Mouse (Mus musculus): ENCODE data around the gene Atxn3. TPM values are rescaled to one million over a fixed set of nuclear protein-coding genes. Genes with fewer than 3 reads are reported as not detected.
"Not testable (repeated sequence)": the region's sequence is repeated elsewhere in the genome, so short reads cannot be mapped to it uniquely, and the experiment has no call there.

Gene Atxn3
- polyA plus RNA-seq, 1 experiment, result 3.0 TPM

DNA sequence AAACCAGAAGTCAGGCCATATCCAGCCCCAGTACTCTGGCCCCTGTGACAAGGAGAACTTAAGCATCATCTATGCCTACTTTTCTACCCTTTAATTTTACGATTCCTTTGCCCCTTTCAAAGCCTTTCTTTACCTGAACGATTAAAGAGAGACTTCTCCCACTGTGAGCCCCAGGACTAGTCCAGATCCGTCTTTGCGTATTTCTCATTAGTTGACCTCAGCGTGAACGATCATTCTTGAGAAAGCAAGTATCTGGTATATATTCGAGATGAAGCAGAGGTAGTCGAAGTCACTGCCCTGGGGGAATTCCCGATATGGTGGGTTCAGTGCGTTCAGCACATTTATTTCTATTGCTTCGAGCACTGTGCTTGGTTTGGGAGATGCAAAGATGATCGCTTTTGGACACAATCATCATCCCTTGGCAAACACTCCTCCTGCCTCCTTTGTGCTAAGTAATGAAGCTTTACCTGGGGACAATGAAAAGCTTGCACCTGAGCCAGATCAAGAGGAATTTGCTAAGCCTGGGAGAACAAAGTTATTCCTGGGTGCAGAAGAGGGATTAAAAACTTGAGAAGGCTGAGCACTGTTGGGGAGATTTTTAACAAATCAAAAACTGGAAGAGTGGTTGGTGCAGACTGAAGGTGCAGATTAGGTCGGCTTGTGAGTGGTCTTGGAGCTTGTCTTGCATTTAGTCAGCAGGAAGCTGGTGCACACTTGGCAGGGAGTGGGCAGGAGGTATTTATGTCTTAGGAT, 18.8 kb upstream of the Atxn3 start:
- H3K27me3 ChIP-seq (ENCODE audit: control insufficient read depth, insufficient read depth, low read length), result no peaks in the 10 kb centered on the region
- no peaks in the 10 kb centered on the region; the same call in 1 of the 2 replicates for H3K36me3 ChIP-seq (ENCODE audit: control insufficient read depth, insufficient read depth, low read length)
- peak overlapping the region; percentile 98; the same call in 1 of the 2 replicates for H3K27ac ChIP-seq (ENCODE audit: insufficient read depth, low read length)
- DNase-seq (ENCODE audit: low read depth in 1 of 2, low spot score in 2 of 2), result no peak
- 6% methylated on average over 13 of the region's 13 CpGs for WGBS
- TF ChIP-seq POLR2A (IDR thresholded peaks at IDR 0.05; ENCODE audit: low read depth, low read length) (no peak), CTCF (IDR thresholded peaks at IDR 0.05; ENCODE audit: extremely low read depth, insufficient read depth, insufficient read length, insufficient replicate concordance) (no peak)
- H3K4me3 ChIP-seq (ENCODE audit: extremely low read depth, insufficient read depth, insufficient read length), result peak overlapping the region; percentile 92
- H3K4me1 ChIP-seq (ENCODE audit: control insufficient read depth, insufficient read depth, insufficient read length), result peaks cover 9% of the 10 kb centered on the region

DNA sequence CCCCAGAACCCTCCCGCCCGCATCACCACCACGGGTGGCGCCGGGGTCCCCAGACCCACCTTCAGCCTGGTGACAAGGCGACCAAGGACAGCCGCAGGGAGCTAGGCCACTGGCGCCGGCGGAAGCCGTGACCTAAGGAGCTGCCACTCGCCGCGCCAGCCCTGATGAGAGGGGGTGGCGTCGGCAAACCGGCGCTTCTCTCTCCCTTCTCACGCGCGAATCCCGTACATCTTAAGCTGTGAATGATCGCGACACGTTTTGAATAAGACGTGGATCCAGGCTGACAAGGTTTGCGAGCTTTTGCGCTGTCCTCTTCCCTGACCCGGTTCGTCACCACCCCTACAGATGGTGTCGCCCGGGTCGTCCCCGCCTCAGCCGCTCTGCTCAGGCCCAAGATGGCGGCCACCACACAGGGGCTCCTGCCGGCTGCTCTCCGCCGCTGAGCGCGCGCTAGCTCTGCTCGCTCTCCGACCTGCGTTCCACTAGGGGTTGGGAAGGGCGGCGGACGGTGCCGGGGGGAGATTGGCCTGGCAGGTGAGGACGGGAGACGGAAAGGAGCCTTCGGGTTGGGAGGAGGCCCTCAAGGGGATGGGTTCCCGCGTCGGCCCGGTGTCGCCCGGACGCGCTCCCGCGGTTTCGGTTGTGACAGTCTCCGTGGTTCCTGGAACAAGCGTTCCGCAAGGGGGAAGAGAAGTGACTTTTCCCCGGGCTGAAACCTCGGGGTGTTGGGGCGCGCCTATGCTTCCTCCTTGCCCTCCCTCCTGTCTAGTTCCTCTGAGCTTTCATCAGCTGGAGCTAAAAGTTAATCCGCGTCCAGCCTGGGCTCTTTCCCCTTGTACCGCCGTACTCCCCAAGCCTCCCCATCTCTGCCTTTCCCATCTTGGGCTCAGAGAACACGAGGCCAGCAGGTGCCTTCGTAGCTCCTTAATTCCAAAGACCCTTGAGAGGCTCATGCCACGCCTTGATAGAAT, 17.8 kb upstream of the Atxn3 start, which contains the start of gene Cpsf2:
Gene Cpsf2 (plus strand): TSS at position 388 of the 971 bp plus-strand sequence.
- DNase-seq (ENCODE audit: low read depth in 1 of 2, low spot score in 2 of 2), result peak; percentile 69 to 72
- Histone ChIP-seq H3K4me3 (ENCODE audit: extremely low read depth, insufficient read depth, insufficient read length) (peak within 1 kb of the TSS; percentile 92), H3K4me1 (ENCODE audit: control insufficient read depth, insufficient read depth, insufficient read length) (peaks cover 9% of the 10 kb centered on the region), H3K27me3 (ENCODE audit: control insufficient read depth, insufficient read depth, low read length) (no peaks in the 10 kb centered on the region), H3K36me3 (ENCODE audit: control insufficient read depth, insufficient read depth, low read length) (no peaks in the 10 kb centered on the region), H3K27ac (ENCODE audit: insufficient read depth, low read length) (peak within 1 kb of the TSS; percentile 98)
- WGBS, result under 1% methylated on average over 75 of the region's 77 CpGs
- TF ChIP-seq CTCF (IDR thresholded peaks at IDR 0.05; ENCODE audit: extremely low read depth, insufficient read depth, insufficient read length, insufficient replicate concordance), result no peak
- TF ChIP-seq POLR2A (IDR thresholded peaks at IDR 0.05; ENCODE audit: low read depth, low read length), result peak; percentile 70

DNA sequence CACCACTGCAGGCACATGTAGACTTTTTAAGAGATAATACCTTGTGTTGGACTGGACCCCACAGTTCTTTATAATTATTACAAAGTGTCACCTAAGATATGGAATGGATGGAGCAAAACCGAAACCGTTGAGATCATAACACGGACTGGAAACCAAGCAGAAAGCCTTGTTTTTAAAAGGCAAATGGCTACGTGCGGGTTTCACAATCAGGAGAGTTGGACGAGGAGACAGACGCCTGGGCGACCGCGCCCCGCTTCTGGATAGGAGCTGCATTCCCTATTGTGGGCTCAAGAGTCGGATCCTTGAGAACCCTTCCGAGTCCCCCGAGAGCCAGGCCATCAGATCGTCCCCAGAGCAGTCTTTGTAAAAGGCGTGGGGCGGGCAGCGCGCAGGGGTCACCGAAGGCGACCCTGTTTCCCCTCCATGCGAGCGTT, 17.1 kb upstream of the Atxn3 start:
- no peaks in the 10 kb centered on the region for H3K27me3 ChIP-seq (ENCODE audit: control insufficient read depth, insufficient read depth, low read length)
- H3K4me3 ChIP-seq (ENCODE audit: extremely low read depth, insufficient read depth, insufficient read length), result peak overlapping the region; percentile 92
- peaks cover 7% of the 10 kb centered on the region for H3K4me1 ChIP-seq (ENCODE audit: control insufficient read depth, insufficient read depth, insufficient read length)
- peak overlapping the region; percentile 98 for H3K27ac ChIP-seq (ENCODE audit: insufficient read depth, low read length)
- H3K36me3 ChIP-seq (ENCODE audit: control insufficient read depth, insufficient read depth, low read length), result no peaks in the 10 kb centered on the region
- WGBS, result under 1% methylated on average over 23 of the region's 23 CpGs
- TF ChIP-seq POLR2A (IDR thresholded peaks at IDR 0.05; ENCODE audit: low read depth, low read length) (no peak), CTCF (IDR thresholded peaks at IDR 0.05; ENCODE audit: extremely low read depth, insufficient read depth, insufficient read length, insufficient replicate concordance) (no peak)
- no peak for DNase-seq (ENCODE audit: low read depth in 1 of 2, low spot score in 2 of 2)

DNA sequence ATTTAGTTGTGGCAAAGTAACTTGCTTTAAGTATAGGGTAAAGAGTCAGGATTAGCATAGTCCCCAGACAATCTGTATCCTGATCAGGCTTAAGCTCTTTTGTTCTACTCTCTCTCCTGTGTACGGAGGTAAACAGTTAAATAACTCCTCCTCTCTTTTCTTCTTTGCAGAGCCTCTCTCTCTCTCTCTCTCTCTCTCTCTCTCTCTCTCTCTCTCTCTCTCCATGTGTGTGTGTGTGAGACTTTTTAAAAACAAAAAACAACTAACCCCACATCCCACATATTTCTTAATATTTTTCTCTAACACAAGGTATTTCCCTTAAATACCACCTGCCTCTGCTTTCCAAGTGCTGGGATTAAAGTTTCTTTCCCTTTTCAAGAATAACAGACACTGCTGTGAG, 16.5 kb upstream of the Atxn3 start:
- Histone ChIP-seq H3K4me1 (ENCODE audit: control insufficient read depth, insufficient read depth, insufficient read length) (peaks cover 5% of the 10 kb centered on the region; the same call in 1 of the 2 replicates), H3K36me3 (ENCODE audit: control insufficient read depth, insufficient read depth, low read length) (0 out of 2 replicates have a peak, but pooled peaks cover 2% of the 10 kb centered on the region), H3K4me3 (ENCODE audit: extremely low read depth, insufficient read depth, insufficient read length) (no peak overlapping the region), H3K27me3 (ENCODE audit: control insufficient read depth, insufficient read depth, low read length) (no peaks in the 10 kb centered on the region), H3K27ac (ENCODE audit: insufficient read depth, low read length) (no peak overlapping the region)
- TF ChIP-seq POLR2A (IDR thresholded peaks at IDR 0.05; ENCODE audit: low read depth, low read length) (no peak), CTCF (IDR thresholded peaks at IDR 0.05; ENCODE audit: extremely low read depth, insufficient read depth, insufficient read length, insufficient replicate concordance) (no peak)
- 0% methylated on average over 1 of the region's 1 CpGs for WGBS
- DNase-seq (ENCODE audit: low read depth in 1 of 2, low spot score in 2 of 2), result no peak

DNA sequence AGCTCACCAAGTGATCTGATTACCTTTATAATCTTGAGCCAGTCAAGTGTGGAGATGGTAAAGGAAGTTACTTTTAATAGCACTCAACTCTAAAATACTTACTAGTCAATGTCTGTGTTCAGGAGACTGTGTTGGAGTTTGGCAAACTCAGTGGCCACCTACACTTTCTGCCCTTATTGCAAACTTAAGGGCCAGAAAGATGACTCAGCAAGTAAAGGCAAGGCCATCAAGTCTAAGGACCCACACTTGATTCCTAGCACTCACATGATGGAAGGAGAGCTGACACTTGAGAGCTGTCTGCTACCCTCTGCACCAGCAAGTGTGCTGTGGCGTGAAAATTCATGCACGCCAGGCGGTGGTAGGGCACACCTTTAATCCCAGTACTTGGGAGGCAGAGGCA, 14.2 kb upstream of the Atxn3 start:
- Histone ChIP-seq H3K4me3 (ENCODE audit: extremely low read depth, insufficient read depth, insufficient read length) (no peak overlapping the region), H3K36me3 (ENCODE audit: control insufficient read depth, insufficient read depth, low read length) (peaks cover 11% of the 10 kb centered on the region; the same call in 1 of the 2 replicates), H3K27me3 (ENCODE audit: control insufficient read depth, insufficient read depth, low read length) (no peaks in the 10 kb centered on the region), H3K27ac (ENCODE audit: insufficient read depth, low read length) (peak overlapping the region; percentile 3; the same call in 1 of the 2 replicates), H3K4me1 (ENCODE audit: control insufficient read depth, insufficient read depth, insufficient read length) (peaks cover 5% of the 10 kb centered on the region; the same call in 1 of the 2 replicates)
- WGBS, result 86% methylated on average over 3 of the region's 3 CpGs
- no peak for DNase-seq (ENCODE audit: low read depth in 1 of 2, low spot score in 2 of 2)
- TF ChIP-seq POLR2A (IDR thresholded peaks at IDR 0.05; ENCODE audit: low read depth, low read length), result no peak
- TF ChIP-seq CTCF (IDR thresholded peaks at IDR 0.05; ENCODE audit: extremely low read depth, insufficient read depth, insufficient read length, insufficient replicate concordance), result no peak

DNA sequence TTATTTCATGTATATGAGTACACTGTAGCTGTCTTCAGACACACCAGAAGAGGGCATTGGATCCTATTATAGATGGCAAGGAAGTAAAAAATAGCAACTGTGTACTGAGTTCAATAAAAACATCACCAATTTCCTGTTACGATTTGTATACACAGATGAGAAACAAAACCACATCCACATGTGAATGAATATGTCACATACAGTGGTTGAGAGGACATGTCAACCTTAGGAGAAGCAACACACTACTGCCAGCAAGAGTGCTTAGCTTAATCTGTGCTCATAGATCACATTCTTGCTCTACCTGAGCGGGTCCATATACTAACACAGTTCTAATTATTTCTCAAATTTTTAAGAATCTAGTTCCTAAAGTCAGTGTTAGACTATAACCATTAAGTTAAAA, 13.3 kb upstream of the Atxn3 start:
- WGBS, result 65% methylated on average over 2 of the region's 2 CpGs

DNA sequence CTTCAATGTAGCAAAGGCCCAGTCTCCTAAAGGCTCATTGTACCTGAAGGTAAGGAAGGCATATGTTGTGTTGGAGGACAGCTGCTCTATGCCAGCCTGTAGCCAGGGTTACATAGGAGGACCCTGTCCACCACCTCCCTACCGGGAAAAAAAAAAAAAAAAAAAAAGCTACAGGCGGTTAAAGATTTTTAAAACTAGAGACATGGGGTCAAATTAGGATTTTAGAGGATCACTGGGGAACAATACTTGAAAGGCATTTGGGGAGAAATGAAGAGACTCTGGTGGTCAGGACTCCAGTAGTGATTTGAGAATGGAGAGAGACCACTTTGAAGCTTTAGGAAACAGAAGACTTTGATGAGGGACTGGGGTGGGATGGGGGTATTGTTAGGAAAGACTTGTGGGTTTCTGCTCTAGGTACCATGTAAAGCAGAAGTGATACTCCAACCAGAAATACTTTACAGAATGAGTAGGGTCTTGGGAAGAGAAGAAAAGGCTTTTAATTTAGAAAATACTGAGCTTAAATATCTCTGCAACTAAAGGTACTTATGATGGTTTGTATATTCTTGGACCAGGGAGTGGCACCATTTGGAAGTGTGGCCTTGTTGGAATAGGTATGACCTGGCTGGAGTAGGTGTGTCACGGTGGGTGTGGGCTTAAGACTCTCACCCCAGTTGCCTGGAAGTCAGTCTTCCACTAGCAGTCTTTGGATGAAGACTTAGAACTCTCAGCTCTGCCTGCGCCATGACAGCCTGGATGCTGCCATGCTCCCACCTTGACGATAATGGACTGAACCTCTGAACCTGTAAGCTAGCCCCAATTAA, 1.1 kb upstream of the Atxn3 start:
- H3K36me3 ChIP-seq (ENCODE audit: control insufficient read depth, insufficient read depth, low read length); DNase-seq (ENCODE audit: low read depth in 1 of 2, low spot score in 2 of 2); H3K27me3 ChIP-seq (ENCODE audit: control insufficient read depth, insufficient read depth, low read length): not testable (repeated sequence)
- peak overlapping the region; percentile 85 for H3K27ac ChIP-seq (ENCODE audit: insufficient read depth, low read length)
- peaks cover 12% of the 10 kb centered on the region; the same call in 1 of the 2 replicates for H3K4me1 ChIP-seq (ENCODE audit: control insufficient read depth, insufficient read depth, insufficient read length)
- WGBS, result 83% methylated on average over 5 of the region's 5 CpGs
- H3K4me3 ChIP-seq (ENCODE audit: extremely low read depth, insufficient read depth, insufficient read length), result peak overlapping the region; percentile 40; the same call in 1 of the 2 replicates

More for the DNA sequence above, 13.3 kb upstream of the Atxn3 start:
- no peak for DNase-seq (ENCODE audit: low read depth in 1 of 2, low spot score in 2 of 2)
- TF ChIP-seq CTCF (IDR thresholded peaks at IDR 0.05; ENCODE audit: extremely low read depth, insufficient read depth, insufficient read length, insufficient replicate concordance) (no peak), POLR2A (IDR thresholded peaks at IDR 0.05; ENCODE audit: low read depth, low read length) (no peak)
- Histone ChIP-seq H3K4me1 (ENCODE audit: control insufficient read depth, insufficient read depth, insufficient read length) (no peaks in the 10 kb centered on the region; the same call in 1 of the 2 replicates), H3K4me3 (ENCODE audit: extremely low read depth, insufficient read depth, insufficient read length) (no peak overlapping the region), H3K27ac (ENCODE audit: insufficient read depth, low read length) (no peak overlapping the region), H3K27me3 (ENCODE audit: control insufficient read depth, insufficient read depth, low read length) (no peaks in the 10 kb centered on the region), H3K36me3 (ENCODE audit: control insufficient read depth, insufficient read depth, low read length) (peaks cover 13% of the 10 kb centered on the region; the same call in 1 of the 2 replicates)
